In genomic region chr3:132684231-132684928, GRCm38 (mm10) we compare ENCODE assay signal across 8 mouse cellular contexts. TPM values are rescaled to one million over a fixed set of nuclear protein-coding genes. Genes with fewer than 3 reads are reported as not detected.
DNase-seq lines count a peak whose midpoint lies in the region; ATAC-seq lines count a peak whose summit lies in the region.

Aimp1 (minus strand) TSS chr3:132684370.

- H3K27ac ChIP-seq in lung, embryonic 16.5 days (ENCODE audit: low read length) = peak within 1 kb of the TSS; percentile 94
- peak within 1 kb of the TSS; percentile 96 for H3K27ac ChIP-seq in midbrain, embryonic 16.5 days (ENCODE audit: low read length)

- peak within 1 kb of the TSS; percentile 95 for H3K4me3 ChIP-seq in lung, embryonic 16.5 days (ENCODE audit: low read length)
- peak within 1 kb of the TSS; percentile 86 for H3K4me3 ChIP-seq in midbrain, embryonic 16.5 days (ENCODE audit: low read depth, low read length)

- ATAC-seq in lung, embryonic 16.5 days (ENCODE audit: low read depth) = no peak
- ATAC-seq in midbrain, embryonic 16.5 days = no peak

- no peak for DNase-seq in lung, postnatal 4 days
- peak; percentile 6 for DNase-seq in c-Kit-positive CD71-positive TER-119-negative erythroid progenitor cells, embryonic 14.5 days (ENCODE audit: low read depth)
- DNase-seq in heart, adult 8-10 months (ENCODE audit: low spot score) = no peak
- DNase-seq in layer of hippocampus, postnatal 25 days (ENCODE audit: extremely low spot score in 1 of 2, low spot score in 1 of 2) = no peak
- DNase-seq in right cerebral cortex, postnatal 10 days (ENCODE audit: low spot score in 2 of 2) = no peak
- DNase-seq in cerebellum, adult 9-10 months = no peak

- no peaks in the 10 kb centered on the region for H3K9me3 ChIP-seq in lung, embryonic 16.5 days (ENCODE audit: control insufficient read depth, low read length)
- no peaks in the 10 kb centered on the region for H3K9me3 ChIP-seq in midbrain, embryonic 16.5 days (replicated peaks; ENCODE audit: control insufficient read depth, low read length, poor library complexity, severe bottlenecking)

- WGBS in lung, embryonic 16.5 days = 1% methylated on average over 27 of the region's 27 CpGs
- WGBS in midbrain, embryonic 16.5 days = 2% methylated on average over 25 of the region's 27 CpGs

- H3K9ac ChIP-seq in lung, embryonic 16.5 days (ENCODE audit: low read length) = peak within 1 kb of the TSS; percentile 91
- H3K9ac ChIP-seq in midbrain, embryonic 16.5 days (ENCODE audit: low read depth, low read length) = peak within 1 kb of the TSS; percentile 91

- H3K36me3 ChIP-seq in lung, embryonic 16.5 days (ENCODE audit: control insufficient read depth, insufficient read depth, low read length) = 0 out of 2 replicates have a peak, but pooled peaks cover 2% of the 10 kb centered on the region
- peaks cover 4% of the 10 kb centered on the region; the same call in 1 of the 2 replicates for H3K36me3 ChIP-seq in midbrain, embryonic 16.5 days (ENCODE audit: control insufficient read depth, insufficient read depth, low read length)

- peaks cover 9% of the 10 kb centered on the region for H3K4me1 ChIP-seq in lung, embryonic 16.5 days (replicated peaks; ENCODE audit: control insufficient read depth, insufficient read depth, low read length)
- peaks cover 24% of the 10 kb centered on the region for H3K4me1 ChIP-seq in midbrain, embryonic 16.5 days (ENCODE audit: control insufficient read depth, insufficient read depth, low read length)

- H3K27me3 ChIP-seq in lung, embryonic 16.5 days (ENCODE audit: control insufficient read depth, insufficient read depth, low read depth, low read length) = no peaks in the 10 kb centered on the region
- no peaks in the 10 kb centered on the region for H3K27me3 ChIP-seq in midbrain, embryonic 16.5 days (ENCODE audit: control insufficient read depth, insufficient read depth, low read depth, low read length)

- peak within 1 kb of the TSS; percentile 89 for H3K4me2 ChIP-seq in lung, embryonic 16.5 days (ENCODE audit: low read depth, low read length)
- H3K4me2 ChIP-seq in midbrain, embryonic 16.5 days (ENCODE audit: low read length) = peak within 1 kb of the TSS; percentile 91

RNA-seq across cellular contexts. Expression of gene Aimp1, which starts in this region (rescaled TPM):
- 60.2 and 60.7 TPM in 2 replicates for polyA plus RNA-seq in lung, embryonic 16.5 days (2015; fragmentation: Nextera tagmentation; extraction: Ambion mirVana)
- 10 to 100 TPM; 51.0 to 62.8 (median 54.2) TPM for total RNA-seq in heart, adult 8-10 months (2022)
- 10 to 100 TPM; 54.7 to 60.7 TPM for total RNA-seq in layer of hippocampus, postnatal 25 days (2021)
- 57.0 and 59.7 TPM in 2 replicates for polyA plus RNA-seq in midbrain, embryonic 16.5 days (2015; fragmentation: Nextera tagmentation; extraction: Ambion mirVana)
